Mouse (Mus musculus) lung, postnatal 0 days (tissue): ENCODE measurements around the gene Ulk2.

Source experiments
- CTCF ChIP-seq: IDR thresholded peaks from 2 replicates; pipeline ENCODE4 v1.5.1; 2016; ENCODE audit warnings: antibody characterized with exemption, mild to moderate bottlenecking
- EP300 ChIP-seq: IDR thresholded peaks from 2 replicates; pipeline ENCODE4 v1.6.1; 2016; ENCODE audit warnings: antibody characterized with exemption, mild to moderate bottlenecking, control low read depth

DNA sequence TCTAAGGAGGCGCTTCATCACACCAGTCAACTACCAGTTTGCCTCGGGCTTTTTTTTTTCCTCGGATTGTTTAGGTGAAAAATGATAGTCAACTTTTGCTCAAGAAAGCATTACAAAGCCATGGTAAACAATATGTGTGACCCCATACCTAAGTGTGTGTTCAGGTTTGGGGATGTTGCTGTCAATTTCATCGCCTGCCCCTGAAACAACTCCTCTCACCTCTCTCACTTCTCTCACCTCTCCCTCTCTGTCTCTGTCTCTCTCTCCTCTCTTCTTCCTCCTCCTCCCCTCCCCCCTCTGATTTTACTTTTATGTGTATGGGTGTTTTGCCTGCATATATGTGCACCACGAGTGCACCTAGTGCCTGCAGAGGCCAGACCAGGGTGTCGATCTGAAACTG lies 666 bp upstream of the Ulk2 start:
- TF ChIP-seq CTCF (no peak), EP300 (no peak)
